Mouse (Mus musculus) telencephalon, adult 2 months (tissue): ENCODE measurements at regions not wholly inside any gene's neighbourhood (a gene's known extent, or its start where the extent isn't known, plus 50 kb on each side); places are given as distances from the start of the nearest gene placed in this dataset.
A peak's percentile ranks its signal among the peaks of the same experiment; 100 is the strongest.
"Not testable (repeated sequence)": the region's sequence is repeated elsewhere in the genome, so short reads cannot be mapped to it uniquely, and the experiment has no call there.

Experiments
- DNase-seq: peaks from one replicate; pipeline ENCODE4 v3.0.0-alpha.2; 2011; ENCODE audit warnings: low read depth, low spot score

GRCm38 (mm10) chr13:102023624-102024023, 255.6 kb upstream of the Pik3r1 start:
- no peak for DNase-seq

GRCm38 (mm10) chr13:102025138-102025537, 257.1 kb upstream of the Pik3r1 start:
- DNase-seq: no peak

- DNase-seq: not testable (repeated sequence)
Observed at GRCm38 (mm10) chr13:102025547-102025946, 257.5 kb upstream of the Pik3r1 start.

- DNase-seq: no peak
Observed at GRCm38 (mm10) chr13:102031416-102031815, 263.4 kb upstream of the Pik3r1 start.

GRCm38 (mm10) chr13:102034484-102034883, 266.5 kb upstream of the Pik3r1 start:
- DNase-seq: no peak

- DNase-seq: no peak
Observed at GRCm38 (mm10) chr13:102036001-102036400, 268.0 kb upstream of the Pik3r1 start.

GRCm38 (mm10) chr13:102036819-102037624, 269.0 kb upstream of the Pik3r1 start:
- DNase-seq: no peak

GRCm38 (mm10) chr13:102060213-102060612, 292.2 kb upstream of the Pik3r1 start:
- no peak for DNase-seq

GRCm38 (mm10) chr13:102064590-102065273, 296.7 kb upstream of the Pik3r1 start:
- DNase-seq: no peak

GRCm38 (mm10) chr13:102065274-102065640, 297.2 kb upstream of the Pik3r1 start:
- no peak for DNase-seq

- no peak for DNase-seq
Observed at GRCm38 (mm10) chr13:102065796-102066195, 297.8 kb upstream of the Pik3r1 start.

GRCm38 (mm10) chr13:102070740-102071139, 302.7 kb upstream of the Pik3r1 start:
- peak; percentile 5 for DNase-seq

GRCm38 (mm10) chr13:102072366-102072765, 304.3 kb upstream of the Pik3r1 start:
- DNase-seq: no peak

- DNase-seq: no peak
Observed at GRCm38 (mm10) chr13:102087766-102088165, 319.7 kb upstream of the Pik3r1 start.

- no peak for DNase-seq
Observed at GRCm38 (mm10) chr13:102089551-102089950, 321.5 kb upstream of the Pik3r1 start.

- no peak for DNase-seq
Observed at GRCm38 (mm10) chr13:102094193-102094592, 326.2 kb upstream of the Pik3r1 start.

GRCm38 (mm10) chr13:102103161-102103560, 335.1 kb upstream of the Pik3r1 start:
- no peak for DNase-seq

GRCm38 (mm10) chr13:102106188-102106587, 338.2 kb upstream of the Pik3r1 start:
- no peak for DNase-seq

- DNase-seq: no peak
Observed at GRCm38 (mm10) chr13:102108204-102108603, 340.2 kb upstream of the Pik3r1 start.

GRCm38 (mm10) chr13:102108916-102109315, 340.9 kb upstream of the Pik3r1 start:
- no peak for DNase-seq

- no peak for DNase-seq
Observed at GRCm38 (mm10) chr13:102113941-102114340, 345.9 kb upstream of the Pik3r1 start.

- no peak for DNase-seq
Observed at GRCm38 (mm10) chr13:102122341-102122740, 354.3 kb upstream of the Pik3r1 start.

GRCm38 (mm10) chr13:102127933-102128430, 360.0 kb upstream of the Pik3r1 start:
- no peak for DNase-seq
